7 mouse cellular contexts compared by ENCODE assay signal in genomic region chr1:97769904-97770753, GRCm38 (mm10). TPM values are rescaled to one million over a fixed set of nuclear protein-coding genes. Genes with fewer than 3 reads are reported as not detected.
DNase-seq lines count a peak whose midpoint lies in the region; ATAC-seq lines count a peak whose summit lies in the region.

Gene Gin1, plus strand, starts transcription at chr1:97770172.
Gene Ppip5k2, minus strand, starts transcription at chr1:97770411.

- H3K27ac ChIP-seq in embryonic facial prominence, embryonic 11.5 days (replicated peaks; ENCODE audit: low read depth, low read length), result 0 out of 2 replicates have a peak within 1 kb of the TSS, but pooled peaks have one; percentile 43
- peak within 1 kb of the TSS; percentile 90 for H3K27ac ChIP-seq in limb, embryonic 10.5 days
- peak within 1 kb of the TSS; percentile 90 for H3K27ac ChIP-seq in midbrain, embryonic 13.5 days

- peak within 1 kb of the TSS; percentile 49 for H3K4me2 ChIP-seq in embryonic facial prominence, embryonic 11.5 days (ENCODE audit: low read depth, low read length)
- H3K4me2 ChIP-seq in midbrain, embryonic 13.5 days (replicated peaks), result peak within 1 kb of the TSS; percentile 69

- H3K4me1 ChIP-seq in embryonic facial prominence, embryonic 11.5 days (ENCODE audit: control insufficient read depth, insufficient read depth, low read length), result no peaks in the 10 kb centered on the region
- peaks cover 12% of the 10 kb centered on the region for H3K4me1 ChIP-seq in limb, embryonic 10.5 days
- H3K4me1 ChIP-seq in midbrain, embryonic 13.5 days (replicated peaks), result peaks cover 30% of the 10 kb centered on the region

- DNase-seq in adrenal gland, postnatal 14 days, result peak; percentile 97
- peak; percentile 96 for DNase-seq in embryonic facial prominence, embryonic 11.5 days (ENCODE audit: low spot score)
- peak; percentile 93 for DNase-seq in kidney, adult 11 months
- DNase-seq in limb, embryonic 10.5 days (ENCODE audit: low spot score), result peak; percentile 97
- DNase-seq in spleen, adult 12 weeks (ENCODE audit: low spot score), result peak; percentile 90

- H3K4me3 ChIP-seq in embryonic facial prominence, embryonic 11.5 days (ENCODE audit: low read depth, low read length), result peak within 1 kb of the TSS; percentile 71
- H3K4me3 ChIP-seq in limb, embryonic 10.5 days, result peak within 1 kb of the TSS; percentile 88
- peak within 1 kb of the TSS; percentile 94 for H3K4me3 ChIP-seq in midbrain, embryonic 13.5 days (replicated peaks)

- H3K9me3 ChIP-seq in embryonic facial prominence, embryonic 11.5 days (replicated peaks; ENCODE audit: control insufficient read depth, low read length), result no peaks in the 10 kb centered on the region
- no peaks in the 10 kb centered on the region for H3K9me3 ChIP-seq in limb, embryonic 10.5 days (replicated peaks)
- H3K9me3 ChIP-seq in midbrain, embryonic 13.5 days, result no peaks in the 10 kb centered on the region

- ATAC-seq in embryonic facial prominence, embryonic 11.5 days (replicated peaks; ENCODE audit: insufficient number of reproducible peaks, low FRiP score, low TSS enrichment, low read depth), result peak; percentile 99
- peak; percentile 81 for ATAC-seq in granulocyte monocyte progenitor cell, adult 5-6 weeks (replicated peaks; ENCODE audit: poor library complexity, severe bottlenecking)
- peak; percentile 99 for ATAC-seq in midbrain, embryonic 13.5 days

- H3K9ac ChIP-seq in embryonic facial prominence, embryonic 11.5 days (replicated peaks; ENCODE audit: low read length), result peak within 1 kb of the TSS; percentile 77
- H3K9ac ChIP-seq in midbrain, embryonic 13.5 days (replicated peaks), result peak within 1 kb of the TSS; percentile 91

- under 1% methylated on average over 66 of the region's 66 CpGs for WGBS in embryonic facial prominence, embryonic 11.5 days
- under 1% methylated on average over 65 of the region's 66 CpGs for WGBS in limb, embryonic 10.5 days
- WGBS in midbrain, embryonic 13.5 days, result under 1% methylated on average over 66 of the region's 66 CpGs

- no peaks in the 10 kb centered on the region for H3K36me3 ChIP-seq in embryonic facial prominence, embryonic 11.5 days (replicated peaks; ENCODE audit: control insufficient read depth, insufficient read depth, low read depth, low read length)
- no peaks in the 10 kb centered on the region for H3K36me3 ChIP-seq in limb, embryonic 10.5 days
- H3K36me3 ChIP-seq in midbrain, embryonic 13.5 days, result no peaks in the 10 kb centered on the region

- no peaks in the 10 kb centered on the region for H3K27me3 ChIP-seq in embryonic facial prominence, embryonic 11.5 days (ENCODE audit: control insufficient read depth, insufficient read depth, low read length)
- no peaks in the 10 kb centered on the region; the same call in 1 of the 2 replicates for H3K27me3 ChIP-seq in limb, embryonic 10.5 days (ENCODE audit: low read depth, poor library complexity, severe bottlenecking)
- H3K27me3 ChIP-seq in midbrain, embryonic 13.5 days, result no peaks in the 10 kb centered on the region

RNA-seq across cellular contexts. Expression of gene Gin1, which starts in this region (rescaled TPM):
- 8.2 and 11.0 TPM in 2 replicates for total RNA-seq in adrenal gland, postnatal 14 days (2021)
- 12.9 and 13.9 TPM in 2 replicates for polyA plus RNA-seq in embryonic facial prominence, embryonic 11.5 days (2014; fragmentation: Nextera tagmentation; extraction: Ambion mirVana)
- total RNA-seq in granulocyte monocyte progenitor cell, adult 5-6 weeks (2014; fragmentation: Nextera tagmentation), result 11.5 and 15.3 TPM in 2 replicates
- total RNA-seq in granulocyte monocyte progenitor cell, adult 5-6 weeks (2017), result 16.7 and 20.9 TPM in 2 replicates
- 11.7 and 14.2 TPM in 2 replicates for polyA plus RNA-seq in limb, embryonic 10.5 days (2016; fragmentation: Nextera tagmentation; extraction: Ambion mirVana)
- polyA plus RNA-seq in midbrain, embryonic 13.5 days (2015; fragmentation: Nextera tagmentation; extraction: Ambion mirVana), result 19.0 and 20.1 TPM in 2 replicates

RNA-seq across cellular contexts. Expression of gene Ppip5k2, which starts in this region (rescaled TPM):
- total RNA-seq in adrenal gland, postnatal 14 days (2021), result 16.9 and 17.2 TPM in 2 replicates
- polyA plus RNA-seq in embryonic facial prominence, embryonic 11.5 days (2014; fragmentation: Nextera tagmentation; extraction: Ambion mirVana), result 49.6 and 52.0 TPM in 2 replicates
- total RNA-seq in granulocyte monocyte progenitor cell, adult 5-6 weeks (2014; fragmentation: Nextera tagmentation), result 52.7 and 57.5 TPM in 2 replicates
- 64.8 and 82.9 TPM in 2 replicates for total RNA-seq in granulocyte monocyte progenitor cell, adult 5-6 weeks (2017)
- polyA plus RNA-seq in limb, embryonic 10.5 days (2016; fragmentation: Nextera tagmentation; extraction: Ambion mirVana), result 46.5 and 50.6 TPM in 2 replicates
- 63.7 and 65.8 TPM in 2 replicates for polyA plus RNA-seq in midbrain, embryonic 13.5 days (2015; fragmentation: Nextera tagmentation; extraction: Ambion mirVana)

Comparison
In these comparisons a context has a peak if more than half of its experiments do, and no peak if none do; other contexts are left out.
1. Peak in every context shown above with its lines: DNase-seq, ATAC-seq, H3K4me3 ChIP-seq and H3K27ac ChIP-seq.